Mouse (Mus musculus) midbrain, postnatal 0 days (tissue): ENCODE measurements at regions not wholly inside any gene's neighbourhood (a gene's known extent, or its start where the extent isn't known, plus 50 kb on each side); places are given as distances from the start of the nearest gene placed in this dataset.

Source experiments
- ATAC-seq: fragments of 200-750 bp; cut with Nextera tagmentation; 2 replicates; pipeline ENCODE4 v1.8.0; 2017; ENCODE audit warnings: moderate number of reproducible peaks, mild to moderate bottlenecking, moderate TSS enrichment, moderate library complexity; ENCODE audit not compliant: low FRiP score
- DNase-seq: peaks from one replicate; pipeline ENCODE4 v3.0.0-alpha.2; 2015; ENCODE audit warnings: low spot score
- H3K27ac ChIP-seq: fragments of 300-500 bp; sonication (generic); 2 replicates; pipeline ENCODE4 v1.5.1; 2014; ENCODE audit warnings: low read depth, mild to moderate bottlenecking, low read length, mixed read lengths
- H3K27me3 ChIP-seq: fragments of 300-500 bp; sonication (generic); 2 replicates; pipeline ENCODE4 v1.6.1; 2014; ENCODE audit warnings: low read length, control low read depth, mixed read lengths; ENCODE audit not compliant: insufficient read depth
- H3K36me3 ChIP-seq: fragments of 300-500 bp; sonication (generic); 2 replicates; pipeline ENCODE4 v1.6.1; 2014; ENCODE audit warnings: low read length, control low read depth, mixed read lengths; ENCODE audit not compliant: insufficient read depth
- H3K4me1 ChIP-seq: fragments of 300-500 bp; sonication (generic); 2 replicates; pipeline ENCODE4 v1.6.1; 2014; ENCODE audit warnings: mild to moderate bottlenecking, control low read depth, antibody characterized with exemption, low read length, mixed read lengths; ENCODE audit not compliant: insufficient read depth
- H3K4me2 ChIP-seq: fragments of 300-500 bp; sonication (generic); 2 replicates; pipeline ENCODE4 v1.6.1; 2014; ENCODE audit warnings: low read depth, mild to moderate bottlenecking, low read length, mixed read lengths; ENCODE audit not compliant: poor library complexity, severe bottlenecking
- H3K4me3 ChIP-seq: fragments of 300-500 bp; sonication (generic); 2 replicates; pipeline ENCODE4 v1.5.1; 2014; ENCODE audit warnings: low read depth, mild to moderate bottlenecking, low read length, moderate library complexity
- H3K9ac ChIP-seq: fragments of 300-500 bp; sonication (generic); replicated peaks from 2 replicates; pipeline ENCODE4 v1.6.1; 2014; ENCODE audit warnings: mild to moderate bottlenecking, low read length, moderate library complexity, mixed read lengths; ENCODE audit not compliant: poor library complexity, severe bottlenecking
- H3K9me3 ChIP-seq: fragments of 300-500 bp; sonication (generic); 2 replicates; pipeline ENCODE4 v1.6.1; 2016; ENCODE audit warnings: low read length, control low read depth
- CTCF ChIP-seq: IDR thresholded peaks from 2 replicates; pipeline ENCODE4 v1.5.1; 2016; ENCODE audit warnings: antibody characterized with exemption, mild to moderate bottlenecking

GRCm38 (mm10) chrX:90615090-90615489 lies 276.9 kb upstream of the Gm44 start:
- Histone ChIP-seq H3K27ac (no peak overlapping the region), H3K27me3 (no peaks in the 10 kb centered on the region), H3K9me3 (no peaks in the 10 kb centered on the region), H3K4me2 (no peak overlapping the region), H3K4me1 (no peaks in the 10 kb centered on the region), H3K36me3 (no peaks in the 10 kb centered on the region), H3K9ac (no peak overlapping the region), H3K4me3 (no peak overlapping the region)
- DNase-seq = peak; percentile 1
- no peak for TF ChIP-seq CTCF
- no peak for ATAC-seq
